Mouse (Mus musculus) megakaryocyte, embryonic 14.5 days (primary cell): Measurements from ENCODE around the gene Plxdc1.

ENCODE experiments used
- FLI1 ChIP-seq: IDR thresholded peaks from 2 replicates; pipeline ENCODE4 v1.6.1; 2012; ENCODE audit warnings: low read length, inconsistent platforms, mixed read lengths
- GATA1 ChIP-seq: IDR thresholded peaks from 3 replicates; pipeline ENCODE4 v1.6.1; 2012; ENCODE audit warnings: mixed read lengths, low read length, inconsistent platforms, borderline replicate concordance

- no peak for TF ChIP-seq GATA1
- no peak for TF ChIP-seq FLI1
These were observed 84.4 kb downstream of the Plxdc1 start for GRCm38 (mm10) chr11:97901806-97902205.
